Mouse (Mus musculus) limb, embryonic 11.5 days (tissue): ENCODE measurements at regions not wholly inside any gene's neighbourhood (a gene's known extent, or its start where the extent isn't known, plus 50 kb on each side); places are given as distances from the start of the nearest gene placed in this dataset.

Experiments
- ATAC-seq: fragments of 200-750 bp; cut with Nextera tagmentation; 2 replicates; pipeline ENCODE4 v1.8.0; 2017; ENCODE audit warnings: low read depth; ENCODE audit not compliant: insufficient number of reproducible peaks, low FRiP score, low TSS enrichment
- DNase-seq: peaks from one replicate; pipeline ENCODE4 v3.0.0-alpha.2; 2015; ENCODE audit warnings: low spot score
- H3K27ac ChIP-seq: fragments of 300-500 bp; sonication (generic); replicated peaks from 2 replicates; pipeline ENCODE4 v1.5.1; 2014; ENCODE audit warnings: low read depth, mild to moderate bottlenecking, low read length
- H3K27me3 ChIP-seq: fragments of 300-500 bp; sonication (generic); 2 replicates; pipeline ENCODE4 v1.6.1; 2014; ENCODE audit warnings: mild to moderate bottlenecking, low read length, mixed read lengths; ENCODE audit not compliant: control insufficient read depth, insufficient read depth
- H3K36me3 ChIP-seq: fragments of 300-500 bp; sonication (generic); 2 replicates; pipeline ENCODE4 v1.6.1; 2014; ENCODE audit warnings: mild to moderate bottlenecking, low read length, moderate library complexity, mixed read lengths; ENCODE audit not compliant: control insufficient read depth, insufficient read depth
- H3K4me1 ChIP-seq: fragments of 300-500 bp; sonication (generic); 2 replicates; pipeline ENCODE4 v1.6.1; 2014; ENCODE audit warnings: low read length, mixed read lengths; ENCODE audit not compliant: control insufficient read depth, insufficient read depth
- H3K4me2 ChIP-seq: fragments of 300-500 bp; sonication (generic); 2 replicates; pipeline ENCODE4 v1.6.1; 2014; ENCODE audit warnings: low read depth, mild to moderate bottlenecking, moderate library complexity; ENCODE audit not compliant: severe bottlenecking
- H3K4me3 ChIP-seq: fragments of 300-500 bp; sonication (generic); 2 replicates; pipeline ENCODE4 v1.5.1; 2014; ENCODE audit warnings: low read depth, low read length
- H3K9ac ChIP-seq: fragments of 300-500 bp; sonication (generic); 2 replicates; pipeline ENCODE4 v1.6.1; 2014; ENCODE audit warnings: mild to moderate bottlenecking, low read length
- H3K9me3 ChIP-seq: fragments of 300-500 bp; sonication (generic); 2 replicates; pipeline ENCODE4 v1.6.1; 2016; ENCODE audit warnings: low read length; ENCODE audit not compliant: control insufficient read depth
- WGBS: fragments of 180-500 bp; shearing (Covaris S2); extraction: QIAGEN DNeasy Blood & Tissue Kit; methylation state at CpG from one replicate; pipeline ENCODE4 v1.1.7; 2014; 5-methylcytosine and 5-hydroxymethylcytosine counted together

GRCm38 (mm10) chr3:61740088-61740487 is 374.3 kb upstream of the B430305J03Rik start:
- no peaks in the 10 kb centered on the region for H3K4me1 ChIP-seq
- no peak overlapping the region for H3K9ac ChIP-seq
- H3K36me3 ChIP-seq: no peaks in the 10 kb centered on the region
- H3K9me3 ChIP-seq: no peaks in the 10 kb centered on the region
- no peak overlapping the region for H3K4me2 ChIP-seq
- ATAC-seq (no peak), DNase-seq (no peak)
- 86% methylated on average over 2 of the region's 2 CpGs for WGBS
- no peak overlapping the region for H3K27ac ChIP-seq
- H3K4me3 ChIP-seq: no peak overlapping the region
- H3K27me3 ChIP-seq: no peaks in the 10 kb centered on the region

- Histone ChIP-seq H3K9me3 (no peaks in the 10 kb centered on the region), H3K36me3 (no peaks in the 10 kb centered on the region), H3K27ac (no peak overlapping the region), H3K4me3 (no peak overlapping the region), H3K4me2 (no peak overlapping the region), H3K9ac (no peak overlapping the region), H3K27me3 (no peaks in the 10 kb centered on the region), H3K4me1 (no peaks in the 10 kb centered on the region)
- ATAC-seq (no peak), DNase-seq (no peak)
- 74% methylated on average over 1 of the region's 1 CpGs for WGBS
Measured at GRCm38 (mm10) chr3:61738528-61738927, 372.8 kb upstream of the B430305J03Rik start.

- ATAC-seq: no peak
- H3K9me3 ChIP-seq: no peaks in the 10 kb centered on the region
- WGBS: 80% methylated on average over 2 of the region's 2 CpGs
- no peak overlapping the region for H3K27ac ChIP-seq
- H3K9ac ChIP-seq: no peak overlapping the region
- no peak for DNase-seq
- no peaks in the 10 kb centered on the region for H3K36me3 ChIP-seq
- H3K27me3 ChIP-seq: no peaks in the 10 kb centered on the region
- no peaks in the 10 kb centered on the region for H3K4me1 ChIP-seq
- H3K4me3 ChIP-seq: no peak overlapping the region
- no peak overlapping the region for H3K4me2 ChIP-seq
Measured at GRCm38 (mm10) chr3:61716785-61717184, 351.0 kb upstream of the B430305J03Rik start.

- Histone ChIP-seq H3K4me3 (no peak overlapping the region), H3K36me3 (no peaks in the 10 kb centered on the region), H3K4me2 (no peak overlapping the region), H3K27me3 (no peaks in the 10 kb centered on the region), H3K4me1 (no peaks in the 10 kb centered on the region), H3K9me3 (no peaks in the 10 kb centered on the region), H3K27ac (no peak overlapping the region), H3K9ac (no peak overlapping the region)
- no peak for ATAC-seq
- DNase-seq: no peak
- whole genome bisulfite sequencing: 76% methylated on average over 4 of the region's 4 CpGs
Measured at GRCm38 (mm10) chr3:61687933-61688705, 322.4 kb upstream of the B430305J03Rik start.

GRCm38 (mm10) chr3:61670874-61671273 is 305.1 kb upstream of the B430305J03Rik start:
- H3K4me1 ChIP-seq: no peaks in the 10 kb centered on the region
- H3K27ac ChIP-seq: no peak overlapping the region
- no peaks in the 10 kb centered on the region for H3K36me3 ChIP-seq
- ATAC-seq (no peak), DNase-seq (no peak)
- H3K4me3 ChIP-seq: no peak overlapping the region
- H3K9ac ChIP-seq: no peak overlapping the region
- WGBS: 79% methylated on average over 1 of the region's 1 CpGs
- H3K27me3 ChIP-seq: no peaks in the 10 kb centered on the region
- no peaks in the 10 kb centered on the region for H3K9me3 ChIP-seq
- no peak overlapping the region for H3K4me2 ChIP-seq

GRCm38 (mm10) chr3:61656143-61656542 is 290.4 kb upstream of the B430305J03Rik start:
- 78% methylated on average over 2 of the region's 2 CpGs for WGBS
- ATAC-seq: no peak

GRCm38 (mm10) chr3:61628535-61628934 is 262.8 kb upstream of the B430305J03Rik start:
- no peaks in the 10 kb centered on the region for H3K36me3 ChIP-seq

More at GRCm38 (mm10) chr3:61656143-61656542, 290.4 kb upstream of the B430305J03Rik start:
- no peaks in the 10 kb centered on the region for H3K9me3 ChIP-seq
- no peaks in the 10 kb centered on the region for H3K36me3 ChIP-seq
- H3K4me1 ChIP-seq: no peaks in the 10 kb centered on the region
- H3K27ac ChIP-seq: no peak overlapping the region
- H3K4me3 ChIP-seq: no peak overlapping the region
- no peak overlapping the region for H3K9ac ChIP-seq
- DNase-seq: no peak
- H3K27me3 ChIP-seq: no peaks in the 10 kb centered on the region
- no peak overlapping the region for H3K4me2 ChIP-seq

GRCm38 (mm10) chr3:61628099-61628498 is 262.3 kb upstream of the B430305J03Rik start:
- ATAC-seq (no peak), DNase-seq (no peak)
- Histone ChIP-seq H3K36me3 (no peaks in the 10 kb centered on the region), H3K4me2 (no peak overlapping the region), H3K4me1 (no peaks in the 10 kb centered on the region), H3K9me3 (no peaks in the 10 kb centered on the region), H3K27ac (no peak overlapping the region), H3K4me3 (no peak overlapping the region), H3K9ac (no peak overlapping the region), H3K27me3 (no peaks in the 10 kb centered on the region)
- WGBS: 78% methylated on average over 3 of the region's 3 CpGs

More at GRCm38 (mm10) chr3:61628535-61628934, 262.8 kb upstream of the B430305J03Rik start:
- Histone ChIP-seq H3K4me3 (no peak overlapping the region), H3K27ac (no peak overlapping the region), H3K9me3 (no peaks in the 10 kb centered on the region), H3K9ac (no peak overlapping the region), H3K4me2 (no peak overlapping the region), H3K27me3 (no peaks in the 10 kb centered on the region), H3K4me1 (no peaks in the 10 kb centered on the region)
- ATAC-seq (no peak), DNase-seq (no peak)
